Mouse (Mus musculus) forebrain, embryonic 14.5 days (tissue): Measurements from ENCODE around the gene Tmem132c. TPM values are rescaled to one million over a fixed set of nuclear protein-coding genes. Genes with fewer than 3 reads are reported as not detected.

Source experiments
- ATAC-seq: fragments of 200-750 bp; cut with Nextera tagmentation; 2 replicates; pipeline ENCODE4 v1.8.0; 2017; ENCODE audit warnings: mild to moderate bottlenecking, moderate library complexity
- DNase-seq: peaks from one replicate; pipeline ENCODE4 v3.0.0-alpha.2; 2015; ENCODE audit warnings: low spot score
- H3K27ac ChIP-seq: fragments of 300-500 bp; sonication (generic); 2 replicates; pipeline ENCODE4 v1.5.1; 2014; ENCODE audit warnings: low read depth, mild to moderate bottlenecking, control low read depth, low read length, moderate library complexity
- H3K27me3 ChIP-seq: fragments of 300-500 bp; sonication (generic); replicated peaks from 2 replicates; pipeline ENCODE4 v1.6.1; 2014; ENCODE audit warnings: low read length, control low read depth, mixed read lengths; ENCODE audit not compliant: control insufficient read depth, insufficient read depth
- H3K36me3 ChIP-seq: fragments of 300-500 bp; sonication (generic); 2 replicates; pipeline ENCODE4 v1.6.1; 2014; ENCODE audit warnings: low read length, control low read depth; ENCODE audit not compliant: control insufficient read depth, insufficient read depth
- H3K4me1 ChIP-seq: fragments of 300-500 bp; sonication (generic); 2 replicates; pipeline ENCODE4 v1.6.1; 2014; ENCODE audit warnings: antibody characterized with exemption, low read length, control low read depth; ENCODE audit not compliant: control insufficient read depth, insufficient read depth
- H3K4me2 ChIP-seq: fragments of 300-500 bp; sonication (generic); 2 replicates; pipeline ENCODE4 v1.6.1; 2014; ENCODE audit warnings: mild to moderate bottlenecking, control low read depth, low read length
- H3K4me3 ChIP-seq: fragments of 300-500 bp; sonication (generic); 2 replicates; pipeline ENCODE4 v1.5.1; 2014; ENCODE audit warnings: low read depth, low read length, control low read depth
- H3K9ac ChIP-seq: fragments of 300-500 bp; sonication (generic); 2 replicates; pipeline ENCODE4 v1.6.1; 2014; ENCODE audit warnings: mild to moderate bottlenecking, low read length, control low read depth, moderate library complexity
- H3K9me3 ChIP-seq: fragments of 300-500 bp; sonication (generic); replicated peaks from 2 replicates; pipeline ENCODE4 v1.6.1; 2016; ENCODE audit warnings: low read length, control low read depth, mixed read lengths; ENCODE audit not compliant: control insufficient read depth
- WGBS: fragments of 180-500 bp; shearing (Covaris S2); extraction: QIAGEN DNeasy Blood & Tissue Kit; methylation state at CpG from one replicate; pipeline ENCODE4 v1.1.7; 2014; 5-methylcytosine and 5-hydroxymethylcytosine counted together
- polyA plus RNA-seq: library from polyadenylated mRNA; unstranded; fragments of >200 nt; fragmentation: Nextera tagmentation; extraction: Ambion mirVana; gene quantifications from 2 replicates; pipeline ENCODE4 v1.2.1, GENCODE M21; 2014

Tmem132c gene
- polyA plus RNA-seq, 1 experiment from 2014 or later: 6.5 TPM

DNA sequence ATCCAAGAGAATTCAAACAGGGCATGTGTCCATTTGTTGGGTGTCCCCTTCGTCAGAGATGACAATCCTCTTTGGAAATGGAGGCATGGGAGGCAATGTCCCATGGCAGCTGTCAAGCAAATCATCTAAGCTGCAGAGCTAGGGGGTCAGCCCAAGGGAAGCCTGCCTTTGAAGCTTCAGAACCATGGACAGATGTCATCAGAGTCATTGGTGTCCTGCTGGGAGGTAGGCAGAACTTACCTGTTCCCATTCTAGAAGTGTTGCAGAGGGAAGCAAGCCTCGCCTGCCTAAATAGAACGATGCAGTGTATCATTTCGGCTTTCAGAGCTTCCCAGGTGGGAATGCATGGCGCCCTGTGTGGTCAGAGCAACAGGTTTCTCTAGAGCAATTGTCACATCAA lies 230.3 kb downstream of the Tmem132c start:
- DNase-seq (no peak), ATAC-seq (no peak)
- WGBS: 65% methylated on average over 5 of the region's 5 CpGs
- H3K4me1 ChIP-seq: peaks cover 4% of the 10 kb centered on the region; the same call in 1 of the 2 replicates
- no peak overlapping the region for H3K4me2 ChIP-seq
- H3K9ac ChIP-seq: no peak overlapping the region
- H3K4me3 ChIP-seq: no peak overlapping the region
- H3K27me3 ChIP-seq: no peaks in the 10 kb centered on the region
- no peak overlapping the region for H3K27ac ChIP-seq
- H3K36me3 ChIP-seq: no peaks in the 10 kb centered on the region
- no peaks in the 10 kb centered on the region for H3K9me3 ChIP-seq

DNA sequence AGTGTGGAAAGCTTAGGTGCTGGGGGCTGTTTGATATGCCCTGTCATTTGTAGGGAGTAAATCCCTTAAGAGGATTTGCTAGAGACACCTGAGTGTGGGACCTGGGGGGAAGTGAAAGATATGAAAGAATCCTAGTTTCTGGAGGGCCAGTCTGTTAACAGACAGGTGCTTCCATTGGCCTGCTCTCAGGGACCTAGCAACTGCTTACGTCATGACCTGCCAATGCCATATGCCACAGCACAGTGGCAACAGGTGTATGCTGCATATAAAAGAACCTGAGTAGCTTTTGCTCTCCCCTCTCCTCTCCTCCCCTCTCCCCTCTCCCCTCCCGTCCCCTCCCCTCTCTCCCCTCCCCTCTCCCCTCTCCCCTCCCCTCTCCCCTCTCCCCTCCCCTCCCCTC lies 232.1 kb downstream of the Tmem132c start:
- no peak overlapping the region for H3K4me2 ChIP-seq
- no peak for ATAC-seq
- peak; percentile 30 for DNase-seq

DNA sequence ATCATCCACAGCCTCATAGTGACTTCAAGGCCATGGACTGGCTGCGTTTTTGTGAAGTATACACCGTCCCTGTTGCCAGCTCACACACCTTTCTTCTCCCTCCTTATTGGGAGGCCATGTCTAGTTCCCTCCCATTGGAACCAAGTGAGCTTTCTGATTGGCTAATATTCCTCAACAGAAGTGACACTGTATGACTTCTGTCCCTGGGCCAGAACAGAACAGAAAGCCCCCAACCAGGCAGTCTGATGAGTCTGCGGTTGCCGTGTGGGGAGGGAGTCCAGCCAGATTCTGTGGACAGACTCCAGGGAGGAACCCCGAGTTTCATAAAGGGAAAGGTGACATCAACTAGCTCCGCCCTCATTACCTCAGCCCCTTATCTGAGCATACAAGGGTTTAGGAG lies 233.2 kb downstream of the Tmem132c start:
- H3K27ac ChIP-seq: no peak overlapping the region
- ATAC-seq (no peak), DNase-seq (no peak)
- H3K4me3 ChIP-seq: no peak overlapping the region
- H3K36me3 ChIP-seq: no peaks in the 10 kb centered on the region
- H3K4me2 ChIP-seq: no peak overlapping the region
- H3K27me3 ChIP-seq: no peaks in the 10 kb centered on the region
- no peak overlapping the region for H3K9ac ChIP-seq
- WGBS: 81% methylated on average over 6 of the region's 6 CpGs
- no peaks in the 10 kb centered on the region for H3K9me3 ChIP-seq
- peaks cover 13% of the 10 kb centered on the region for H3K4me1 ChIP-seq

More for the DNA sequence above, 232.1 kb downstream of the Tmem132c start:
- no peaks in the 10 kb centered on the region for H3K27me3 ChIP-seq
- 46% methylated on average over 1 of the region's 2 CpGs for WGBS
- H3K9me3 ChIP-seq: no peaks in the 10 kb centered on the region
- no peaks in the 10 kb centered on the region for H3K36me3 ChIP-seq
- H3K4me1 ChIP-seq: peaks cover 13% of the 10 kb centered on the region
- H3K27ac ChIP-seq: no peak overlapping the region
- H3K4me3 ChIP-seq: no peak overlapping the region
- H3K9ac ChIP-seq: no peak overlapping the region

DNA sequence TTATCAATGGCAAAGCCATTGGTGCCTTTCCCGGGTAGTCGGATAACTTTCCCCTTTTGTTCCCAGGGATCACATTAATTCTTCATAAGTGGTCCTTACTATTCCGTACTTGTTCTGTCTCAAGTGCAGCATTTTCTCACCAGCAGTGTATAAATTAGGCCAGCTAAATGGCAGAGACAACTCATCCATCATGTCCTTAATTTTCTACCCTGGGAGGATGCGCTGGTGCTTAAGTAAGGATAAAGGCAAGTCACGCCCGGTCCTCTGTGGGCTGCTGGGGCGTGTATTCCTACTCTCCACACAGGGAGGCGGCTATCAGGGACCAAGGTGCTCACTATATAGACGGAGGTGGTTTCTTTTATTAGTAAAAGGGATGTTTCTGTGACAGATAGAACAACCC lies 236.2 kb downstream of the Tmem132c start:
- H3K4me2 ChIP-seq: no peak overlapping the region
- ATAC-seq: no peak
- WGBS: 16% methylated on average over 9 of the region's 9 CpGs

DNA sequence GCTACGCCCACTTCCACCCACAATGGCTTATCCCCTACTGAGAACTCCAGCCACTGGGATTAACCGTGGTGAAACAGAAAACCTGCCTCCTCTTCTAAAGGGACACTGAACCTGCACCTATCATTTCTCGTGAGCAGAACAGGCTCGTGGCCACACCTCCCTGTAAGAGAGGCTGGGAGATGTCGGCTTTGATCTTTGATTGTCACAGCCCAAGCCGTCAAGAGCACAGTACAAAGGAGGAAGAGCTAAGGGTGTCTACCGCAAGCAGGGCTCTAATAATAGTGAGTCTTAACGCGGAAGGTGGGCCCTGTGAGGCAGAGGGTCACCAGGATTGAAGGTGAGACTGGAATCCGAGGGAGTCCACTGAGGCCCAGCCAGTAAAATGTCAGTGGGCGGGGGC lies 236.7 kb downstream of the Tmem132c start:
- Histone ChIP-seq H3K4me1 (peaks cover 13% of the 10 kb centered on the region), H3K4me2 (no peak overlapping the region), H3K27ac (no peak overlapping the region), H3K9ac (no peak overlapping the region), H3K4me3 (no peak overlapping the region), H3K9me3 (no peaks in the 10 kb centered on the region), H3K27me3 (no peaks in the 10 kb centered on the region), H3K36me3 (no peaks in the 10 kb centered on the region)
- DNase-seq: peak; percentile 20
- no peak for ATAC-seq
- 14% methylated on average over 11 of the region's 11 CpGs for WGBS

More for the DNA sequence above, 236.2 kb downstream of the Tmem132c start:
- no peak for DNase-seq
- H3K9ac ChIP-seq: no peak overlapping the region
- no peaks in the 10 kb centered on the region for H3K36me3 ChIP-seq
- no peaks in the 10 kb centered on the region for H3K9me3 ChIP-seq
- no peaks in the 10 kb centered on the region for H3K27me3 ChIP-seq
- H3K27ac ChIP-seq: no peak overlapping the region
- no peak overlapping the region for H3K4me3 ChIP-seq
- peaks cover 13% of the 10 kb centered on the region for H3K4me1 ChIP-seq

DNA sequence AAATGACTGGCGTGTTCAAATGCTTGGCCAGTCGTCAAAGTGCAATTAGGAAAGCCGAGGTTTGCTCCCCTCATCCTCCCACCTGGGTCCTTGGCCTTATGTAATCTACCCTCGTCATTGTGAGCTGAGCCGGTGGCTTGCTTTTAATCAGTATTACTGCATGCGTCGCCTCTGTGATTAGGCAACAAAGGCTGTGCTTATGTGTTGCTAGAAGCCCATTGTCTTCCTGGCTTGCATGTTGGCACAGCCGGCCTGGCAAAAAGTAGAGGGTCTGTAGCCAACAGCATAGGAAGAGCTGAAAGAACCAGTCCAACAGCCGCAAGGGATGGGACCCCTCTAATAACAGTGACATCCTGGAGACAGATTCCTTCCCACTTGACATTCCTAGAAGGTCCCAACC lies 239.3 kb downstream of the Tmem132c start:
- WGBS: 17% methylated on average over 9 of the region's 9 CpGs
- no peak overlapping the region; the same call in 1 of the 2 replicates for H3K27ac ChIP-seq

DNA sequence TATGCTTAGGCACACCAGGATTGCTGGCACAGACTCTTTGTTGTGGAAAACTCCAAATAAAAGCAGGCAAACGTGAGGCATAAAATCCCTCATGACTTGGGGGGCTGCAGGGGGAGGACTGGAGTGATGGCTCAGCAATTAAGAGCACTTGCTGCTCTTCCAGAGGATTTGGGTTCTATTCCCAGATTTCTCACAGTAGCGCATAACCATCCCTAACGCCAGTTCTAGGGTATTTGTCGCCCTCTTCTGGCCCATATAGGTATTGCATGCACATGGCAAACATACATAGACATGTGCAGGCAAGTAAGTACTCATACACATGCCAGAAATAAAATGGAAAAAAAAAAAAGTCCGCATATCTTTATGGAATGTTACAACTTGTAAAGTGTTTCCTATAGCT lies 239.8 kb downstream of the Tmem132c start:
- 10% methylated on average over 5 of the region's 5 CpGs for WGBS
- ATAC-seq (peak; percentile 51), DNase-seq (peak; percentile 84)
- Histone ChIP-seq H3K4me3 (no peak overlapping the region), H3K4me1 (peaks cover 13% of the 10 kb centered on the region), H3K4me2 (no peak overlapping the region), H3K27ac (no peak overlapping the region; the same call in 1 of the 2 replicates), H3K36me3 (no peaks in the 10 kb centered on the region), H3K9me3 (no peaks in the 10 kb centered on the region), H3K27me3 (no peaks in the 10 kb centered on the region), H3K9ac (no peak overlapping the region)

More for the DNA sequence above, 239.3 kb downstream of the Tmem132c start:
- DNase-seq: peak; percentile 92
- Histone ChIP-seq H3K4me2 (no peak overlapping the region), H3K27me3 (no peaks in the 10 kb centered on the region), H3K4me3 (no peak overlapping the region), H3K4me1 (peaks cover 13% of the 10 kb centered on the region), H3K9me3 (no peaks in the 10 kb centered on the region), H3K9ac (no peak overlapping the region), H3K36me3 (no peaks in the 10 kb centered on the region)
- peak; percentile 86 for ATAC-seq

DNA sequence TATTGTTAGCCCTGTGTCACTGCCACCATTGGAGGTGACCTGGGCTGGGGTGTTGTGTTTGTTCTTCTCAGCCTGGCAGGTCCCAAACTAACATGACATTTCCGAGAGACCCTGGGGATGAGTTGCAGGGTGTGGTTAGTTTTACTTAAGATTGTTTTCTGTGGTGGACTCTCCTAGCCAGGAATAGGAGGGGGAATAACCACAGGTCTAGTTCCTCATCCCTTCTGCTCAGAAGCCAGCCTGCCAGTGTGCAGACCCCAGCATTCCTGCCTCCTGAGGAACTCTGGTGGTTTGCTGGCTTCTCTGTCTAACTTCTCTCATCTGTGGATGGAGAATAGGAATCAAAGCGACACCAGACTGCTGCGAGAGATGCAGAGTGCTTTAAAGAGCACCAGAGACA lies 240.7 kb downstream of the Tmem132c start:
- Histone ChIP-seq H3K4me2 (no peak overlapping the region), H3K27ac (no peak overlapping the region), H3K4me3 (no peak overlapping the region), H3K9me3 (no peaks in the 10 kb centered on the region; the same call in 1 of the 2 replicates), H3K36me3 (no peaks in the 10 kb centered on the region), H3K27me3 (no peaks in the 10 kb centered on the region), H3K9ac (no peak overlapping the region), H3K4me1 (peaks cover 11% of the 10 kb centered on the region)
- DNase-seq (no peak), ATAC-seq (no peak)
- 87% methylated on average over 3 of the region's 3 CpGs for WGBS

DNA sequence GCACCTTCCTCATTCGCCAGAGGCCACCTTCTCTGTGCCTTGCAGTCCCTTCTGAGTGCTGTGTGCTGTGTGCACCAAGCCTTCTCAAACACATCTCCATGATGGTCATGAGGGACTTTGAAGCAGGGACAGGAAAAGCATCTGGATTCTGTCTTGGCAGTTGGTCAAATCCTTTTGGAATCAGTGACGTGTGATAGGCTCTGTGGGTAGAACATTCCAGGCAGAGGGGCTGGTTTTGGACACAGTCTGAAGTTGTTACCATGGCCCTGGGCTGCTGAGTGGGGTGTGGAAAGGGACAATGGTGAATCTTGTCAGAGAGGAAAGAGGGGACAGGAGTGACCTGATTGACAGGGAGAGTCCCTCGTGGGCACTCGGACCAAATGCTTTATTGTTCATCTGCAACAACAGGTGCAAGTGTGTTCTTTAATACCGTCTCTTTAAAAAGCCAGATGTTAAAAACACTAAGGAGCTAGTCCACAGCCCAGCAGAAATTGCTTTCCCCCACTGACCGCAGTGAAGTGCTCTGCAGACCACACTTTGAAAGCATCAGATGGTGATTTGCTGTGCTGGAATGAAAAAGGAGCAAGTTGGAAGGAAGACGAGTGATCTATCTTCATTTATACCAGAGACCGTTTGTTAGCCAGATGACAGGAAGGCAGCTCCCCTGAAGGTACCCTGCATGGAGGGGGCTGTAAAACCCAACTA lies 242.5 kb downstream of the Tmem132c start:
- no peaks in the 10 kb centered on the region; the same call in 1 of the 2 replicates for H3K4me1 ChIP-seq
- DNase-seq (no peak), ATAC-seq (no peak)
- H3K4me2 ChIP-seq: no peak overlapping the region
- no peak overlapping the region for H3K27ac ChIP-seq
- H3K36me3 ChIP-seq: no peaks in the 10 kb centered on the region
- H3K9me3 ChIP-seq: no peaks in the 10 kb centered on the region; the same call in 1 of the 2 replicates
- H3K27me3 ChIP-seq: no peaks in the 10 kb centered on the region
- H3K9ac ChIP-seq: no peak overlapping the region
- 43% methylated on average over 8 of the region's 8 CpGs for WGBS
- H3K4me3 ChIP-seq: no peak overlapping the region
